Mouse (Mus musculus) small intestine, adult 2 months (tissue): ENCODE results near the gene Slc13a3.

Experiments used
- CTCF ChIP-seq: fragments of 200-500 bp; IDR thresholded peaks from 2 replicates; pipeline ENCODE4 v1.5.1; 2012; ENCODE audit warnings: low read depth, mild to moderate bottlenecking, control low read depth, inconsistent platforms, low read length, moderate library complexity, mixed read lengths; ENCODE audit not compliant: insufficient replicate concordance, insufficient read length; ENCODE audit errors: extremely low read depth
- POLR2A ChIP-seq: fragments of 200-500 bp; IDR thresholded peaks from 2 replicates; pipeline ENCODE4 v1.6.1; 2012; ENCODE audit warnings: low read depth, mild to moderate bottlenecking, control low read depth, inconsistent platforms, low read length, moderate library complexity

DNA sequence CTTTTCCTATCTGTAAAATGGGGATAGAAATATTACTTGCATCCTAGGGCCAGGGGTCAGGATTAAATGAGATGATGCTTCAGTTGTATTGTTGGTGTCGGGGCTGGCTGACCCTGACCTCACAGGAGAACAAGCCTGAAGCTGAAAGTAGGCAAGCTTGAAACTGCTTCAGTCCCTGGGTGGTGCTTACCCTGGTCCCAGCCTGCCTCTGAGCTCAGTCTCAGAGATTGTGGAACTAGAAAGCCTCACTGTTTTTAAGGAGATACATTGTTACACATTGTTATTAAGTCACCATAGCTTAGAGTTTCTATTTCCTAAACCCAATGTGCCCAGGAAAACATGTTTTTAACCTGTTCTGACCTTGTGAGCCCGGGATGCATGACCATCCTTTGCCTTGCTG lies 54.5 kb downstream of the Slc13a3 start:
- TF ChIP-seq CTCF (no peak), POLR2A (no peak)
